Mouse (Mus musculus): ENCODE results near the gene Tox3. TPM values are rescaled to one million over a fixed set of nuclear protein-coding genes. Genes with fewer than 3 reads are reported as not detected.

Gene Tox3
- polyA plus RNA-seq, 1 experiment, result not detected

GRCm38 (mm10) chr8:90354782-90355181, 6.6 kb upstream of the Tox3 start:
- TF ChIP-seq POLR2A (IDR thresholded peaks at IDR 0.05; ENCODE audit: insufficient read depth, low read depth, low read length) (no peak), CTCF (IDR thresholded peaks at IDR 0.05; ENCODE audit: insufficient read depth, low read depth, low read length) (no peak)
- 93% methylated on average over 3 of the region's 3 CpGs for WGBS
- H3K4me3 ChIP-seq (ENCODE audit: insufficient read depth, low read depth, low read length), result no peak overlapping the region
- H3K4me1 ChIP-seq (ENCODE audit: control insufficient read depth, insufficient read depth, low read length), result no peaks in the 10 kb centered on the region
- no peak overlapping the region for H3K27ac ChIP-seq (ENCODE audit: insufficient read depth, low read depth, low read length)

- H3K27ac ChIP-seq (ENCODE audit: insufficient read depth, low read depth, low read length), result no peak overlapping the region
- no peaks in the 10 kb centered on the region for H3K4me1 ChIP-seq (ENCODE audit: control insufficient read depth, insufficient read depth, low read length)
- no peak overlapping the region for H3K4me3 ChIP-seq (ENCODE audit: insufficient read depth, low read depth, low read length)
- 57% methylated on average over 16 of the region's 16 CpGs for WGBS
- TF ChIP-seq POLR2A (IDR thresholded peaks at IDR 0.05; ENCODE audit: insufficient read depth, low read depth, low read length), result no peak
- no peak for TF ChIP-seq CTCF (IDR thresholded peaks at IDR 0.05; ENCODE audit: insufficient read depth, low read depth, low read length)
Observed at GRCm38 (mm10) chr8:90353960-90354540, 5.9 kb upstream of the Tox3 start.

GRCm38 (mm10) chr8:90353499-90353898, 5.4 kb upstream of the Tox3 start:
- WGBS, result 57% methylated on average over 2 of the region's 2 CpGs
- Histone ChIP-seq H3K27ac (ENCODE audit: insufficient read depth, low read depth, low read length) (no peak overlapping the region), H3K4me3 (ENCODE audit: insufficient read depth, low read depth, low read length) (no peak overlapping the region), H3K4me1 (ENCODE audit: control insufficient read depth, insufficient read depth, low read length) (peaks cover 3% of the 10 kb centered on the region; the same call in 1 of the 2 replicates)
- TF ChIP-seq CTCF (IDR thresholded peaks at IDR 0.05; ENCODE audit: insufficient read depth, low read depth, low read length) (no peak), POLR2A (IDR thresholded peaks at IDR 0.05; ENCODE audit: insufficient read depth, low read depth, low read length) (no peak)

DNA sequence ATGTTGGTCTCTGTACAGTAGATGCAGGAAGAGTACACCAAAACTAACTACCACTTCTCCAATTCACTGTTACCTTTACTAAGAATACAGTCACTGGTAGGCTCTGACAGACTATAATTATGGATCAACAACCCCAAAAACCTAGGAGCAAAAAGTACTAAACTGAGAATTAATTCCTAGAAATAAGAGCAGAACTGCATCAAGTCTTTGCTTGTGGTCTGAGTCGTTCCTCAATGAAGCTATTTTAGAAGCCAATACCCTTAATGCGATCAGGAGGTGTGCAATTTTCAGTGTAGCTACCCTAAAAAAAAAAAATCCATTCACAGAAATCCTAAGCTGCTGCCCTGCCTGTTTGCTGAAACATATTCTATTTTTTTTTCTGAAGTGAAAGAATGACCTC, 4.8 kb upstream of the Tox3 start:
- WGBS, result 52% methylated on average over 2 of the region's 2 CpGs
- Histone ChIP-seq H3K4me3 (ENCODE audit: insufficient read depth, low read depth, low read length) (no peak overlapping the region), H3K4me1 (ENCODE audit: control insufficient read depth, insufficient read depth, low read length) (peaks cover 5% of the 10 kb centered on the region; the same call in 1 of the 2 replicates), H3K27ac (ENCODE audit: insufficient read depth, low read depth, low read length) (no peak overlapping the region)
- TF ChIP-seq POLR2A (IDR thresholded peaks at IDR 0.05; ENCODE audit: insufficient read depth, low read depth, low read length) (no peak), CTCF (IDR thresholded peaks at IDR 0.05; ENCODE audit: insufficient read depth, low read depth, low read length) (no peak)

GRCm38 (mm10) chr8:90349709-90350562, 1.8 kb upstream of the Tox3 start:
- no peak overlapping the region for H3K4me3 ChIP-seq (ENCODE audit: insufficient read depth, low read depth, low read length)
- peaks cover 5% of the 10 kb centered on the region; the same call in 1 of the 2 replicates for H3K4me1 ChIP-seq (ENCODE audit: control insufficient read depth, insufficient read depth, low read length)
- 46% methylated on average over 13 of the region's 13 CpGs for WGBS
- no peak overlapping the region for H3K27ac ChIP-seq (ENCODE audit: insufficient read depth, low read depth, low read length)
- TF ChIP-seq CTCF (IDR thresholded peaks at IDR 0.05; ENCODE audit: insufficient read depth, low read depth, low read length), result no peak
- no peak for TF ChIP-seq POLR2A (IDR thresholded peaks at IDR 0.05; ENCODE audit: insufficient read depth, low read depth, low read length)

GRCm38 (mm10) chr8:90348926-90349683, 962 bp upstream of the Tox3 start:
- WGBS, result 41% methylated on average over 11 of the region's 11 CpGs
- Histone ChIP-seq H3K4me1 (ENCODE audit: control insufficient read depth, insufficient read depth, low read length) (peaks cover 5% of the 10 kb centered on the region; the same call in 1 of the 2 replicates), H3K27ac (ENCODE audit: insufficient read depth, low read depth, low read length) (no peak overlapping the region), H3K4me3 (ENCODE audit: insufficient read depth, low read depth, low read length) (peak overlapping the region; percentile 83)
- TF ChIP-seq CTCF (IDR thresholded peaks at IDR 0.05; ENCODE audit: insufficient read depth, low read depth, low read length), result no peak
- TF ChIP-seq POLR2A (IDR thresholded peaks at IDR 0.05; ENCODE audit: insufficient read depth, low read depth, low read length), result no peak

DNA sequence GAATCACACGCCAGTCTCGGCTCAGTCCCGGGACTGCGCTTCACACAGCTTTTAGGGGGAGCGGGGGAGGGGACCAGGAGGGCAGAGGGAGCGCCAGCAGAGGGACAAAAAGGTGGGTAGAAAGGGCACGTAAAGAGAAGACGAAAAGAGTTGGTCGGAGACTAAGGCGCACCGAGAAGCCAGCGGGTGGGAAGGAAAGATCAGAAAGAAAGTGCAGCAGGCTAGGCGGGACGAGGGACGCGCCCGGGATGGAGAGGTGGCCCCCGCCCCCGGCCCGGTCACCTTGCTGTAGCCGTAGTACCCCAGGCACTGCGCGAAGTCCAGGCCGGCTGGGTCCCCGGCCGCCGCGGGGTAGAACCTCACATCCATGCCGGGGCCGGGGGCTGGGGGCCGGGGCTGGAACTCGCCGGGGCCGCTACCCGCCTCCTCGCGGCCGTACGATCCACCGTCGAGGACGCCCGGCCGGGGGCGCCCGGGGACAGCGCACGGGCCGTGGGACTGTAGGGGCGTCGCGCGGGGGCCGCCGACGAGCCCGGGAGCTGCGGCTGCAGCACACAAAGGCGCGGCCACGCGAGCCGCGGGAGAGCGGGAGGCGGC, 464 bp downstream of the Tox3 start:
- 2% methylated on average over 66 of the region's 66 CpGs for WGBS
- Histone ChIP-seq H3K4me1 (ENCODE audit: control insufficient read depth, insufficient read depth, low read length) (peaks cover 5% of the 10 kb centered on the region; the same call in 1 of the 2 replicates), H3K4me3 (ENCODE audit: insufficient read depth, low read depth, low read length) (peak overlapping the region; percentile 83), H3K27ac (ENCODE audit: insufficient read depth, low read depth, low read length) (peak overlapping the region; percentile 15)
- no peak for TF ChIP-seq CTCF (IDR thresholded peaks at IDR 0.05; ENCODE audit: insufficient read depth, low read depth, low read length)
- no peak for TF ChIP-seq POLR2A (IDR thresholded peaks at IDR 0.05; ENCODE audit: insufficient read depth, low read depth, low read length)

DNA sequence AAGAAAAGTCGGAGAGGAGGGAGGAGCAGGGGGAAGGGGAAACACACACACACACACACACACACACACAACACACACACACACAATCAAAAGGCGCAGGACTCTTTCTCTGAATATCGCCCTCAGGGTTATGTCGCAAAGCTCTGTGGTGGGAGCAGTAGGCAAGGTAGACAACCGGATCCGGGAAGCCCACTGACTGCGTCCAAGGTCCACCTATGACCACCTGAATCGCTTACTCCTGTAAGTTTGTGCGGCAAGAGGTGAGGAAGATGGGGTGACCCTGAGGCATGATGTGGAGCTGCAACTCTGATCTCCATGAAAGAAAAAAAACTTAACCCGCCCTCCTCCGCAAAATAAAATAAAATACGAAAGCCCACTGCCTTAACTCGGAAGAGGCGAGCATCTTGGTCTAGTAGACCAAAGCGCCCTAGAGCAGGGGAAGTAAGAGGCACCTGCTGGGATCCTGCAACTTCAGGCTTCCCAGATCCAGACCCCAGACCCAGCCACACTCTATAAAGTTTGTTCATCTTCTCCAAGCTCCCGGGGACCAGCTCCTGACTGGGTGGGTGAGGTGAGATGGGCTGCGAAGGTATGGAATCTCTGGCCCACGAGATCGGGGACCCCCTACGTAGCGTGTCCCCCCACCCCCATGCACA, 1.1 kb downstream of the Tox3 start:
- 3% methylated on average over 21 of the region's 21 CpGs for WGBS
- TF ChIP-seq CTCF (IDR thresholded peaks at IDR 0.05; ENCODE audit: insufficient read depth, low read depth, low read length) (no peak), POLR2A (IDR thresholded peaks at IDR 0.05; ENCODE audit: insufficient read depth, low read depth, low read length) (no peak)
- H3K4me3 ChIP-seq (ENCODE audit: insufficient read depth, low read depth, low read length), result peak overlapping the region; percentile 83
- peak overlapping the region; percentile 15 for H3K27ac ChIP-seq (ENCODE audit: insufficient read depth, low read depth, low read length)
- H3K4me1 ChIP-seq (ENCODE audit: control insufficient read depth, insufficient read depth, low read length), result peaks cover 5% of the 10 kb centered on the region; the same call in 1 of the 2 replicates
